Mouse (Mus musculus): ENCODE measurements around the gene Chst11. TPM values are rescaled to one million over a fixed set of nuclear protein-coding genes. Genes with fewer than 3 reads are reported as not detected.
"Not testable (repeated sequence)": the region's sequence is repeated elsewhere in the genome, so short reads cannot be mapped to it uniquely, and the experiment has no call there.

Chst11 gene
- polyA plus RNA-seq, 1 experiment from 2014 or later = 5.4 TPM

GRCm38 (mm10) chr10:83112345-83112744 is 127.0 kb downstream of the Chst11 start:
- H3K9me3 ChIP-seq (ENCODE audit: control insufficient read depth, low read length) = no peaks in the 10 kb centered on the region
- no peaks in the 10 kb centered on the region for H3K27me3 ChIP-seq (ENCODE audit: control insufficient read depth, insufficient read depth, low read length)
- H3K9ac ChIP-seq (ENCODE audit: low read depth, low read length) = no peak overlapping the region
- H3K4me3 ChIP-seq (ENCODE audit: low read length) = no peak overlapping the region
- H3K36me3 ChIP-seq (ENCODE audit: control insufficient read depth, insufficient read depth, low read length) = no peaks in the 10 kb centered on the region
- no peak overlapping the region for H3K4me2 ChIP-seq (replicated peaks; ENCODE audit: low read depth, low read length)
- 82% methylated on average over 4 of the region's 4 CpGs for WGBS
- H3K4me1 ChIP-seq (ENCODE audit: control insufficient read depth, insufficient read depth, low read length) = no peaks in the 10 kb centered on the region; the same call in 1 of the 2 replicates
- no peak overlapping the region for H3K27ac ChIP-seq (ENCODE audit: low read depth, low read length)
- ATAC-seq (ENCODE audit: low FRiP score, low TSS enrichment) = no peak

GRCm38 (mm10) chr10:83114564-83114963 is 129.3 kb downstream of the Chst11 start:
- 82% methylated on average over 5 of the region's 5 CpGs for WGBS
- Histone ChIP-seq H3K4me2 (replicated peaks; ENCODE audit: low read depth, low read length) (no peak overlapping the region), H3K9ac (ENCODE audit: low read depth, low read length) (no peak overlapping the region), H3K4me1 (ENCODE audit: control insufficient read depth, insufficient read depth, low read length) (no peaks in the 10 kb centered on the region), H3K27ac (ENCODE audit: low read depth, low read length) (no peak overlapping the region), H3K9me3 (ENCODE audit: control insufficient read depth, low read length) (no peaks in the 10 kb centered on the region), H3K27me3 (ENCODE audit: control insufficient read depth, insufficient read depth, low read length) (no peaks in the 10 kb centered on the region), H3K4me3 (ENCODE audit: low read length) (no peak overlapping the region), H3K36me3 (ENCODE audit: control insufficient read depth, insufficient read depth, low read length) (no peaks in the 10 kb centered on the region)
- ATAC-seq (ENCODE audit: low FRiP score, low TSS enrichment) = no peak

- no peak overlapping the region for H3K9ac ChIP-seq (ENCODE audit: low read depth, low read length)
- H3K4me2 ChIP-seq (replicated peaks; ENCODE audit: low read depth, low read length) = no peak overlapping the region
- no peak overlapping the region for H3K27ac ChIP-seq (ENCODE audit: low read depth, low read length)
- H3K9me3 ChIP-seq (ENCODE audit: control insufficient read depth, low read length) = no peaks in the 10 kb centered on the region
- H3K36me3 ChIP-seq (ENCODE audit: control insufficient read depth, insufficient read depth, low read length) = no peaks in the 10 kb centered on the region
- no peaks in the 10 kb centered on the region for H3K4me1 ChIP-seq (ENCODE audit: control insufficient read depth, insufficient read depth, low read length)
- H3K27me3 ChIP-seq (ENCODE audit: control insufficient read depth, insufficient read depth, low read length) = no peaks in the 10 kb centered on the region
- ATAC-seq (ENCODE audit: low FRiP score, low TSS enrichment) = no peak
- no peak overlapping the region for H3K4me3 ChIP-seq (ENCODE audit: low read length)
- WGBS = 51% methylated on average over 11 of the region's 11 CpGs
Observed at GRCm38 (mm10) chr10:83116889-83117288, 131.6 kb downstream of the Chst11 start.

GRCm38 (mm10) chr10:83117851-83118250 is 132.6 kb downstream of the Chst11 start:
- no peak for ATAC-seq (ENCODE audit: low FRiP score, low TSS enrichment)
- Histone ChIP-seq H3K4me2 (replicated peaks; ENCODE audit: low read depth, low read length) (no peak overlapping the region), H3K4me3 (ENCODE audit: low read length) (no peak overlapping the region), H3K27ac (ENCODE audit: low read depth, low read length) (no peak overlapping the region), H3K36me3 (ENCODE audit: control insufficient read depth, insufficient read depth, low read length) (no peaks in the 10 kb centered on the region), H3K9me3 (ENCODE audit: control insufficient read depth, low read length) (no peaks in the 10 kb centered on the region), H3K27me3 (ENCODE audit: control insufficient read depth, insufficient read depth, low read length) (no peaks in the 10 kb centered on the region), H3K4me1 (ENCODE audit: control insufficient read depth, insufficient read depth, low read length) (no peaks in the 10 kb centered on the region), H3K9ac (ENCODE audit: low read depth, low read length) (no peak overlapping the region)
- 93% methylated on average over 6 of the region's 6 CpGs for WGBS

GRCm38 (mm10) chr10:83118613-83119012 is 133.3 kb downstream of the Chst11 start:
- Histone ChIP-seq H3K9me3 (ENCODE audit: control insufficient read depth, low read length) (no peaks in the 10 kb centered on the region), H3K27me3 (ENCODE audit: control insufficient read depth, insufficient read depth, low read length) (no peaks in the 10 kb centered on the region), H3K9ac (ENCODE audit: low read depth, low read length) (no peak overlapping the region), H3K36me3 (ENCODE audit: control insufficient read depth, insufficient read depth, low read length) (no peaks in the 10 kb centered on the region), H3K4me3 (ENCODE audit: low read length) (no peak overlapping the region), H3K4me2 (replicated peaks; ENCODE audit: low read depth, low read length) (no peak overlapping the region), H3K27ac (ENCODE audit: low read depth, low read length) (no peak overlapping the region), H3K4me1 (ENCODE audit: control insufficient read depth, insufficient read depth, low read length) (no peaks in the 10 kb centered on the region)
- ATAC-seq (ENCODE audit: low FRiP score, low TSS enrichment) = no peak
- 51% methylated on average over 3 of the region's 3 CpGs for WGBS

- Histone ChIP-seq H3K36me3 (ENCODE audit: control insufficient read depth, insufficient read depth, low read length) (no peaks in the 10 kb centered on the region), H3K4me2 (replicated peaks; ENCODE audit: low read depth, low read length) (no peak overlapping the region), H3K27me3 (ENCODE audit: control insufficient read depth, insufficient read depth, low read length) (no peaks in the 10 kb centered on the region), H3K27ac (ENCODE audit: low read depth, low read length) (no peak overlapping the region), H3K4me3 (ENCODE audit: low read length) (no peak overlapping the region), H3K9ac (ENCODE audit: low read depth, low read length) (no peak overlapping the region; the same call in 1 of the 2 replicates), H3K4me1 (ENCODE audit: control insufficient read depth, insufficient read depth, low read length) (no peaks in the 10 kb centered on the region), H3K9me3 (ENCODE audit: control insufficient read depth, low read length) (no peaks in the 10 kb centered on the region)
- ATAC-seq (ENCODE audit: low FRiP score, low TSS enrichment) = no peak; the same call in 1 of the 2 replicates
- 70% methylated on average over 10 of the region's 10 CpGs for WGBS
Observed at GRCm38 (mm10) chr10:83119016-83119415, 133.7 kb downstream of the Chst11 start.

GRCm38 (mm10) chr10:83119461-83119860 is 134.2 kb downstream of the Chst11 start:
- H3K9ac ChIP-seq (ENCODE audit: low read depth, low read length); ATAC-seq (ENCODE audit: low FRiP score, low TSS enrichment); H3K4me2 ChIP-seq (replicated peaks; ENCODE audit: low read depth, low read length); H3K27ac ChIP-seq (ENCODE audit: low read depth, low read length); H3K36me3 ChIP-seq (ENCODE audit: control insufficient read depth, insufficient read depth, low read length); H3K27me3 ChIP-seq (ENCODE audit: control insufficient read depth, insufficient read depth, low read length); H3K4me3 ChIP-seq (ENCODE audit: low read length); H3K9me3 ChIP-seq (ENCODE audit: control insufficient read depth, low read length); H3K4me1 ChIP-seq (ENCODE audit: control insufficient read depth, insufficient read depth, low read length): not testable (repeated sequence)
- 55% methylated on average over 8 of the region's 8 CpGs for WGBS

GRCm38 (mm10) chr10:83119909-83120308 is 134.6 kb downstream of the Chst11 start:
- H3K4me1 ChIP-seq (ENCODE audit: control insufficient read depth, insufficient read depth, low read length) = no peaks in the 10 kb centered on the region
- WGBS = 86% methylated on average over 9 of the region's 9 CpGs
- no peak for ATAC-seq (ENCODE audit: low FRiP score, low TSS enrichment)

GRCm38 (mm10) chr10:83120938-83121337 is 135.6 kb downstream of the Chst11 start:
- 62% methylated on average over 4 of the region's 4 CpGs for WGBS

More at GRCm38 (mm10) chr10:83119909-83120308, 134.6 kb downstream of the Chst11 start:
- no peaks in the 10 kb centered on the region for H3K27me3 ChIP-seq (ENCODE audit: control insufficient read depth, insufficient read depth, low read length)
- H3K9me3 ChIP-seq (ENCODE audit: control insufficient read depth, low read length) = no peaks in the 10 kb centered on the region
- H3K4me3 ChIP-seq (ENCODE audit: low read length) = no peak overlapping the region
- H3K9ac ChIP-seq (ENCODE audit: low read depth, low read length) = no peak overlapping the region
- H3K36me3 ChIP-seq (ENCODE audit: control insufficient read depth, insufficient read depth, low read length) = no peaks in the 10 kb centered on the region
- H3K4me2 ChIP-seq (replicated peaks; ENCODE audit: low read depth, low read length) = no peak overlapping the region
- no peak overlapping the region for H3K27ac ChIP-seq (ENCODE audit: low read depth, low read length)

More at GRCm38 (mm10) chr10:83120938-83121337, 135.6 kb downstream of the Chst11 start:
- Histone ChIP-seq H3K9me3 (ENCODE audit: control insufficient read depth, low read length) (no peaks in the 10 kb centered on the region), H3K9ac (ENCODE audit: low read depth, low read length) (no peak overlapping the region), H3K4me2 (replicated peaks; ENCODE audit: low read depth, low read length) (no peak overlapping the region), H3K36me3 (ENCODE audit: control insufficient read depth, insufficient read depth, low read length) (no peaks in the 10 kb centered on the region), H3K4me1 (ENCODE audit: control insufficient read depth, insufficient read depth, low read length) (no peaks in the 10 kb centered on the region), H3K27me3 (ENCODE audit: control insufficient read depth, insufficient read depth, low read length) (no peaks in the 10 kb centered on the region), H3K27ac (ENCODE audit: low read depth, low read length) (no peak overlapping the region), H3K4me3 (ENCODE audit: low read length) (no peak overlapping the region)
- no peak for ATAC-seq (ENCODE audit: low FRiP score, low TSS enrichment)

All from kidney, embryonic 14.5 days (tissue).